Mouse (Mus musculus) CD8-positive naive resting alpha-beta T cell, adult 2 months (primary cell): ENCODE measurements around the gene Gcnt2.

Experiments used
- DNase-seq, 2 experiments: peaks; one replicate each; pipeline ENCODE4 v3.0.0; 2022; ENCODE audit warnings: low read depth in 2 of 2, low spot score in 2 of 2

The Gcnt2 gene

GRCm38 (mm10) chr13:40859652-40860399, at the start of gene Gcnt2:
Gcnt2 (plus strand) TSS chr13:40859754.
- DNase-seq, result no peak

- no peak for DNase-seq
Observed at GRCm38 (mm10) chr13:40820617-40821016, 38.9 kb upstream of the Gcnt2 start.

GRCm38 (mm10) chr13:40821911-40822310, 37.6 kb upstream of the Gcnt2 start:
- DNase-seq, result no peak

GRCm38 (mm10) chr13:40841146-40841787, 18.3 kb upstream of the Gcnt2 start:
- DNase-seq, result no peak

GRCm38 (mm10) chr13:40842141-40842540, 17.4 kb upstream of the Gcnt2 start:
- DNase-seq, result no peak

GRCm38 (mm10) chr13:40843418-40844067, 16.0 kb upstream of the Gcnt2 start:
- DNase-seq, result peak; percentile 26 to 42

GRCm38 (mm10) chr13:40844144-40844543, 15.4 kb upstream of the Gcnt2 start:
- DNase-seq, result no peak

- DNase-seq, result no peak
Observed at GRCm38 (mm10) chr13:40845951-40846350, 13.6 kb upstream of the Gcnt2 start.

- no peak for DNase-seq
Observed at GRCm38 (mm10) chr13:40846375-40846774, 13.2 kb upstream of the Gcnt2 start.

- no peak for DNase-seq
Observed at GRCm38 (mm10) chr13:40847898-40848297, 11.7 kb upstream of the Gcnt2 start.

GRCm38 (mm10) chr13:40850686-40851085, 8.9 kb upstream of the Gcnt2 start:
- DNase-seq, result no peak

- DNase-seq, result no peak
Observed at GRCm38 (mm10) chr13:40851281-40851680, 8.3 kb upstream of the Gcnt2 start.

- no peak for DNase-seq
Observed at GRCm38 (mm10) chr13:40851961-40852360, 7.6 kb upstream of the Gcnt2 start.

GRCm38 (mm10) chr13:40852791-40853190, 6.8 kb upstream of the Gcnt2 start:
- no peak for DNase-seq

GRCm38 (mm10) chr13:40853842-40854241, 5.7 kb upstream of the Gcnt2 start:
- no peak for DNase-seq

GRCm38 (mm10) chr13:40854451-40855058, 5.0 kb upstream of the Gcnt2 start:
- no peak for DNase-seq

- DNase-seq, result no peak
Observed at GRCm38 (mm10) chr13:40855266-40855665, 4.3 kb upstream of the Gcnt2 start.

- DNase-seq, result no peak
Observed at GRCm38 (mm10) chr13:40856786-40857185, 2.8 kb upstream of the Gcnt2 start.

- DNase-seq, result no peak
Observed at GRCm38 (mm10) chr13:40857281-40857818, 2.2 kb upstream of the Gcnt2 start.

- no peak for DNase-seq
Observed at GRCm38 (mm10) chr13:40859225-40859624, 329 bp upstream of the Gcnt2 start.

GRCm38 (mm10) chr13:40863006-40863405, 3.5 kb downstream of the Gcnt2 start:
- no peak for DNase-seq
